Mouse (Mus musculus): ENCODE measurements around the gene Lrrc75a.

DNA sequence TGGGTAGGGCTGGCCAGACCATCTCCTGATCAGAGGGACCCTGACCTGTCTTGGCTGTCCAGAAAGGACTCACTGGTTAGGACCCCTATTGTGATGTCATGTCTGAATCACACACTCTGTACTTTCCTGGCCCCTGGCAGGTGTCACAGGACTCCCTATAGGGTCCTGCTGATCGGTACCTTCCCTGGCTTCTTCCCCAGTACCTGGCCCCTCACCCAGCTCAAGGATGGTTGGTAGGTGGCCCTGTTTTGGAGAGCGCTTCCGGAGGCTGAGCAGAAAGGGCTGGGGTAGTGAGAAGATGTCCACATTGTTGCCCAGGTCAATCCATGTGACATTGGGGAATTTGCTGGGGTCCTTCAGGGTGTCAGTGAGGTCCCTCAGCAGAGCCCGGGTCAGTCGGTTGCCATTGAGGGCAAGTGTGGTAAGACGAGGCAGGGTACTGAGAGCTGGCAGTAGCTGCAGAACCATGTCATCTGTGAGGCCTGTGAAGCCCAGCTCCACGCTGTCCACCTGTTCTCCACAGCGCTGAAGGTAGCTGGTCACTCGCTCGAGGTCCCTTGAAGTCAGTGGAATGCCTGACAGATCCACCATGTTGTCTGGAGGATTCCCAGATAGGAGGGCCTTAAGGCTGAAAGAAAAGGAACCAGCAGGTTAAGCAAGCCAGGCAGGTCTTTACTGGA, 42.6 kb downstream of the Lrrc75a start:
- TF ChIP-seq CTCF (IDR thresholded peaks at IDR 0.05; ENCODE audit: extremely low read depth, insufficient read length, insufficient replicate concordance, low read depth, low read length): no peak
- no peak for TF ChIP-seq POLR2A (IDR thresholded peaks at IDR 0.05; ENCODE audit: low read depth, low read length)

Measured in small intestine, adult 2 months (tissue).